Mouse (Mus musculus) kidney, postnatal 0 days (tissue): ENCODE results near the gene Wap. TPM values are rescaled to one million over a fixed set of nuclear protein-coding genes. Genes with fewer than 3 reads are reported as not detected.

Experiments used
- ATAC-seq: fragments of 200-750 bp; cut with Nextera tagmentation; replicated peaks from 2 replicates; pipeline ENCODE4 v1.8.0; 2017; ENCODE audit warnings: low read depth, moderate number of reproducible peaks, moderate TSS enrichment, moderate library complexity; ENCODE audit not compliant: low FRiP score
- DNase-seq: peaks from one replicate; pipeline ENCODE4 v3.0.0-alpha.2; 2016; ENCODE audit warnings: low spot score
- H3K27ac ChIP-seq: fragments of 300-500 bp; sonication (generic); 2 replicates; pipeline ENCODE4 v1.5.1; 2014; ENCODE audit warnings: mild to moderate bottlenecking
- H3K27me3 ChIP-seq: fragments of 300-500 bp; sonication (generic); 2 replicates; pipeline ENCODE4 v1.6.1; 2014; ENCODE audit warnings: low read length, mixed read lengths; ENCODE audit not compliant: insufficient read depth
- H3K36me3 ChIP-seq: fragments of 300-500 bp; sonication (generic); 2 replicates; pipeline ENCODE4 v1.6.1; 2014; ENCODE audit warnings: low read length, mixed read lengths; ENCODE audit not compliant: insufficient read depth
- H3K4me1 ChIP-seq: fragments of 300-500 bp; sonication (generic); replicated peaks from 2 replicates; pipeline ENCODE4 v1.6.1; 2014; ENCODE audit warnings: antibody characterized with exemption, low read length, mixed read lengths; ENCODE audit not compliant: insufficient read depth
- H3K4me2 ChIP-seq: fragments of 300-500 bp; sonication (generic); 2 replicates; pipeline ENCODE4 v1.6.1; 2014; ENCODE audit warnings: mild to moderate bottlenecking, low read length, moderate library complexity, mixed read lengths
- H3K4me3 ChIP-seq: fragments of 300-500 bp; sonication (generic); replicated peaks from 2 replicates; pipeline ENCODE4 v1.5.1; 2014; ENCODE audit warnings: low read depth, low read length
- H3K9ac ChIP-seq: fragments of 300-500 bp; sonication (generic); 2 replicates; pipeline ENCODE4 v1.6.1; 2014; ENCODE audit warnings: low read depth, low read length
- H3K9me3 ChIP-seq: fragments of 300-500 bp; sonication (generic); replicated peaks from 2 replicates; pipeline ENCODE4 v1.6.1; 2016; ENCODE audit warnings: low read length, inconsistent platforms, mixed read lengths
- CTCF ChIP-seq: IDR thresholded peaks from 2 replicates; pipeline ENCODE4 v1.5.1; 2016; ENCODE audit warnings: antibody characterized with exemption, low read depth, mild to moderate bottlenecking, moderate library complexity
- WGBS: fragments of 180-500 bp; shearing (Covaris S2); extraction: QIAGEN DNeasy Blood & Tissue Kit; methylation state at CpG from one replicate; pipeline ENCODE4 v1.1.7; 2014; 5-methylcytosine and 5-hydroxymethylcytosine counted together
- polyA plus RNA-seq: library from polyadenylated mRNA; unstranded; fragments of >200 nt; fragmentation: Nextera tagmentation; extraction: Ambion mirVana; gene quantifications from 2 replicates; pipeline ENCODE4 v1.2.1, GENCODE M21; 2015

Gene Wap
- polyA plus RNA-seq, 1 experiment from 2014 or later, result not detected

- Histone ChIP-seq H3K36me3 (no peaks in the 10 kb centered on the region), H3K4me3 (no peak overlapping the region), H3K27ac (no peak overlapping the region), H3K4me1 (no peaks in the 10 kb centered on the region), H3K9ac (no peak overlapping the region), H3K4me2 (no peak overlapping the region), H3K9me3 (no peaks in the 10 kb centered on the region), H3K27me3 (no peaks in the 10 kb centered on the region)
- no peak for TF ChIP-seq CTCF
- DNase-seq (no peak), ATAC-seq (no peak)
- 78% methylated on average over 6 of the region's 6 CpGs for WGBS
These were observed 635 bp upstream of the Wap start for GRCm38 (mm10) chr11:6639072-6639471.

- Histone ChIP-seq H3K9ac (no peak overlapping the region), H3K4me1 (no peaks in the 10 kb centered on the region), H3K4me3 (no peak overlapping the region), H3K36me3 (no peaks in the 10 kb centered on the region), H3K4me2 (no peak overlapping the region), H3K27ac (no peak overlapping the region), H3K27me3 (no peaks in the 10 kb centered on the region), H3K9me3 (no peaks in the 10 kb centered on the region)
- WGBS, result 74% methylated on average over 8 of the region's 8 CpGs
- TF ChIP-seq CTCF, result no peak
- DNase-seq (no peak), ATAC-seq (no peak)
These were observed 2.3 kb downstream of the Wap start for GRCm38 (mm10) chr11:6636150-6636549.

- H3K9ac ChIP-seq, result no peak overlapping the region
- ATAC-seq, result no peak
- peak; percentile 55 for TF ChIP-seq CTCF
- H3K9me3 ChIP-seq, result no peaks in the 10 kb centered on the region
- H3K4me2 ChIP-seq, result no peak overlapping the region
- peak; percentile 13 for DNase-seq
- no peak overlapping the region for H3K27ac ChIP-seq
- H3K4me1 ChIP-seq, result peaks cover 8% of the 10 kb centered on the region; the same call in 1 of the 2 replicates
- no peaks in the 10 kb centered on the region for H3K27me3 ChIP-seq
- H3K36me3 ChIP-seq, result no peaks in the 10 kb centered on the region
- no peak overlapping the region for H3K4me3 ChIP-seq
These were observed 8.8 kb downstream of the Wap start for GRCm38 (mm10) chr11:6629655-6630054.

- H3K27ac ChIP-seq, result no peak overlapping the region
- ATAC-seq (peak; percentile 50; the same call in 1 of the 2 replicates), DNase-seq (peak; percentile 59)
- H3K9ac ChIP-seq, result no peak overlapping the region
- WGBS, result 17% methylated on average over 4 of the region's 4 CpGs
- peaks cover 9% of the 10 kb centered on the region; the same call in 1 of the 2 replicates for H3K36me3 ChIP-seq
- H3K27me3 ChIP-seq, result no peaks in the 10 kb centered on the region
- TF ChIP-seq CTCF, result peak; percentile 70
- H3K4me2 ChIP-seq, result no peak overlapping the region
- H3K4me1 ChIP-seq, result peaks cover 9% of the 10 kb centered on the region; the same call in 1 of the 2 replicates
- H3K9me3 ChIP-seq, result no peaks in the 10 kb centered on the region
- no peak overlapping the region for H3K4me3 ChIP-seq
These were observed 9.9 kb downstream of the Wap start for GRCm38 (mm10) chr11:6628568-6628967.

DNA sequence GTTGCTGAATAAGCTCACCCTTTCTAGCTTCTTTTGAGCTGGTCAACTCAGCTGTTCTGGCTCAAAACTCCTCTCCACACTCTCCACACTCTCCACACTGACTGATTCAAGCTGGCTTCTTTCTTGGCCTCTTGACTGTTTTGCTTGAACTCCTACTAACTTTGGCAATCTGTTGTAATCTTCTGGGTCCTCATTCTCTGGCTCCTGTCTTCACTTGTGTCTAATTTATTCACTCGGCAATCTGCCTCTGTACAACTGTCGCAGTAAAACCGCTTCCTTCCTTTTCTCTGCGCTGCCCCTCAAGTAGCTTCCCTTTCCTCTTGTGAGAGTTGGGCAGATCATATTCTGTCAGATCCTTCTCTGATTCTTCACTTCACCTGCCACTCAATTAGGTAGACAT lies 10.7 kb downstream of the Wap start:
- ATAC-seq (no peak), DNase-seq (peak; percentile 38)
- H3K36me3 ChIP-seq, result peaks cover 16% of the 10 kb centered on the region
- peaks cover 9% of the 10 kb centered on the region; the same call in 1 of the 2 replicates for H3K4me1 ChIP-seq
- H3K4me2 ChIP-seq, result no peak overlapping the region
- H3K9me3 ChIP-seq, result no peaks in the 10 kb centered on the region
- no peak overlapping the region for H3K4me3 ChIP-seq
- no peaks in the 10 kb centered on the region for H3K27me3 ChIP-seq
- no peak overlapping the region for H3K9ac ChIP-seq
- 73% methylated on average over 4 of the region's 4 CpGs for WGBS
- TF ChIP-seq CTCF, result no peak
- peak overlapping the region; percentile 36; the same call in 1 of the 2 replicates for H3K27ac ChIP-seq

- peak; percentile 18 for ATAC-seq
- Histone ChIP-seq H3K27ac (peak overlapping the region; percentile 92), H3K4me1 (peaks cover 9% of the 10 kb centered on the region; the same call in 1 of the 2 replicates)
These were observed 12.1 kb downstream of the Wap start for GRCm38 (mm10) chr11:6626388-6626772.

More at GRCm38 (mm10) chr11:6626388-6626772, 12.1 kb downstream of the Wap start:
- Histone ChIP-seq H3K4me2 (peak overlapping the region; percentile 83), H3K9me3 (no peaks in the 10 kb centered on the region), H3K9ac (peak overlapping the region; percentile 73), H3K4me3 (peak overlapping the region; percentile 87), H3K27me3 (no peaks in the 10 kb centered on the region), H3K36me3 (peaks cover 27% of the 10 kb centered on the region)
- no peak for DNase-seq
- TF ChIP-seq CTCF, result no peak
- 11% methylated on average over 16 of the region's 16 CpGs for WGBS
